Mouse (Mus musculus) thymus, postnatal 36 days (tissue): ENCODE data around the gene Syt9.
"Not testable (repeated sequence)": the region's sequence is repeated elsewhere in the genome, so short reads cannot be mapped to it uniquely, and the experiment has no call there.

ENCODE experiments used
- DNase-seq, 2 experiments: peaks; one replicate each; pipeline ENCODE4 v3.0.0; 2022; ENCODE audit warnings: mixed read lengths in 2 of 2

Gene Syt9

DNA sequence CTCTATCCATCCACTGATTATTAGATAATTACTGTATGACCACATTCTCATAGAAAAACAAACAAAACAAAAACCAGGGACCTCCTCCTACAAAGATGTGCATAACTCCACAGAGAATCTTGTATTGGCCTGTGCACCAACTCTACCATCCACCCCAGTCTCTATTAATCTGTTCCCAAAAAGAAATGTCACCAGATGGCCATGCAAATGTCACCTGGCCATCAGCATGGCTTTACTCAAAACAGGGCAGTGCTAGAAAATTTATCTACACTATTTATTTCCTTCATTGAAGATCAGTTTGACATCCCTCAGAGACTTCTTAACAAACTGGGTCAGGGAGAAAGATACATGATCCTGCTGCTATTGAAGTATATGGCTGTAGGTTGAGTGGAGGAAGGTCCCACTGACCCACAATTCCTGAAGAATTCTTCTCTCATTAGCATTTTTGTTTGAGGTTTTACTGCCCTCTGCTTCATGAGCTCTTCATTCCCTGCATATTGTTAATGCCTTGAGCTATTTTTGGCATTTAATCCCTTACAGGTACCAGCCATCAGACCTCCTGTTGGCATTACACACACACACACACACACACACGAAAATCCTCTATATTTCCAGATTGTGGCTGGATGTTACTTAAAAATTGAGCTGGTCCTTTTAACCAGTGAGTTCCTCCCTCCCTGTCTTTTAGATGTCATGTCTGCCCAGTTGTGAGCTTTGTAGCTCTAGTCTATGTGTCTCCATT is 91.3 kb downstream of the Syt9 start:
- DNase-seq: no peak

DNA sequence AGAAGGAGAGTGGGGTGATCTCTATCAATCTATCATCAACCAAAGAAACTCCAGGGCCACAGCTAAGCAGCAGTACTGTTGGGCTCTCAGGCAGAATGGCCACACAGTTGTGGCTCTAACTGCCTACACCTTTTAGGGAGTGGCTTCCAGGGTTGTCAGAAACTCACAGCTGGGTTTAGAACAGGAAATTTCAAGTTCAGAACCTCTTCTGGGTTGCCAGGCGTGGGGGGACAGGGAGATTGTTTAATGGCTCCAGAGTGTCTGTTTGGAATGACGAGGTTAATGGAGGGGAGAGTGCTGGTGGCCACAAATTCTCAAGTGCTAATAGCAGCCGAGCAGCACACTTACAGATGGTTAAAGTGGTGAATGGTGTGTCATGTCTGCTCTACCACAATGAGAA is 92.4 kb downstream of the Syt9 start:
- DNase-seq: no peak

DNA sequence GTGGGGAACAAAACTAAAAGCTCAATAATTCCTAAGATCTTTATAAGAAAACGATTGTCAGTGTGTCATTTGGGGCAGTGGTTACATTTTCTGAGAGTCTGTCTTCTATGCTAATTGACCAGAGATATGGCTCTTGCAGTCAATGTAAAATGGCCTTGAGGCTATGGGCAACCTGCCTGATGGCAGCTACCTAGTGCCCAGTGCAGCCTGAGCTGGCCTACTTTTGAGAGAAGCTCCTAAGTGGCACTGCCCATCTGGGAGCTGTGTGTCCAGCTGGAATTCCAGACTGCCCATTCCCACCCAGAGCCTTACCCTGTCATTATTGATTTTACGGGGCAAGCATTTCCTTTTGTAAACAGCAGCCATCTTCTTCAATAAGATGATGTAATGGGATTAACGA is 94.6 kb downstream of the Syt9 start:
- DNase-seq: no peak

DNA sequence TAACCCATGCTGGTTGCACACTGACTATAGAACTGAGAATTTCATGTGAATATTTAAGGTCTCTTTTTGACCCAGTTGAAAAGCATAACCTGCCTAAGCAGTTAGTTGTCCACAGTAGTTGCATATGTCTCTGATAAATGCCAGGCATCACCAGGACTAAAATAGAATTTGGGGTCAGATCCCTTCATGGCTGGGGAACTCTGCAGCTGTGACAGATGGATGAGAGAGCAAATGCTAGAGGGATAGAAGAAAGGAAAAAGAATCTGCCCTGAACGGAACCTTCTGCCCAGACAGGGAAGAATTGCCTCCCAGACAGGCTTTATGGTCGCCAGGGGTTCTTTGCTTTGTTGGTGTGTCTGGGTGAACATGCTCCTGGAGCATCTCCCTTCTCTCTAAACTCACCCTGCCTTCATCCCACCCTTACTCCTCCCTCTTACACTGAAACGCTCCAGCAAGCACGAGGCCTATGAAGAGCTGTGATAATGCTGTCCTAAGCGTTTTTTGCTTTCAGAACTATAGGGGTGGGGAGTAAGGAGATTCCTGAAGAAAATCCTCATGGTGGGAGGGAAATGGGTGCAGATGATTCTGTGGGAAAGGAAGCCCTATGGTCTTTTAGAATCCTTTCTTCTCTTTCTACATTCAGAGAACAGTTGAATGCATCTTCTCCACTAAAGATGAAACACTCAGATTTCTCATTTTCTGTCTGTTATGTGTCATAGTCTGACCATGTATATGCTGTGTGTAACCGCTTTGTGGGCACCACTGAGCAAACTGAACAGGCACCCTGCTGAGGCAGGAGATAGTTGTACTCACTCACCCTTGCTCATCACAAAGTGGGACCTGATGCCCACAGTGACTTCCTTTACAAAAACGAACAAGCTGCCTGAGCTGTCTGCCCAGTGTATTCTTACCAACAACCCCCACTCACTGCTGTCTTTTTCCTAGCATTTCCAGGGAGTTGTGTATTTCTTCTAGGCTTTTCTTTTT is 108.7 kb downstream of the Syt9 start:
- no peak for DNase-seq

DNA sequence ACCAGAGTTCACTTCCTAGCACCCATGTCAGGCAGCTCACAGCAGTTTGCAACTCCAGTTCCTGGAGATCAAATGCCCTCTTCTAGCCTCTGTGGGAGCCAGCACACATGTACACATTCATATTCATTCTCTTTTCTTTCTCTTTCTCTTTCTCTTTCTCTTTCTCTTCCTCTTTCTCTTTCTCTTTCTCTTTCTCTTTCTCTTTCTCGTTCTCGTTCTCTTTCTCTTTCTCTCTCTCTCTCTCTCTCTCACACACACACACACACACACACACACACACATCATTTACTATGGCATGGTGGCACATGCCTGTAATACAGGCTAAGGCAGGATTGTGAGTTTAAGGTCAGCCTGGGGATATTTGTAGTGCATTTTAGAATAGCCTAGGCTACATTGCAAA is 115.2 kb downstream of the Syt9 start:
- DNase-seq: not testable (repeated sequence)

DNA sequence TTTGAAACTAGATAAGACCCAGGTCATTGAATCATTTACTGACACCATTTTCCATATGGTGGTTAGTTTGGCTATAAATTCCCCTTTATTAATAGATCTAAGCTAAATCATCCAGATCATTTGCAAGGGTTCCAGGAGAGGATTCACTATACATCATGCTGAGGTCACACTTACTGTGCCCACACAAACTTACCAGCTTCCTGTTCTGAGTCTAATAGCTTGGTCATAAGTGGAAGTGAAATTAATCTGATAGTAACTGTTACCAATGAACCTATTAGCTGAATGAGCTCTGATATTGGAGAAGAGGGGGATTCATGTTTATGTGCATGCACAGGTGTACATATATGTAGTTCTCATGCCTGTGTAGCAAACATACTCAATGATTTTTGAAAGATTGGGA is 124.9 kb downstream of the Syt9 start:
- no peak for DNase-seq

DNA sequence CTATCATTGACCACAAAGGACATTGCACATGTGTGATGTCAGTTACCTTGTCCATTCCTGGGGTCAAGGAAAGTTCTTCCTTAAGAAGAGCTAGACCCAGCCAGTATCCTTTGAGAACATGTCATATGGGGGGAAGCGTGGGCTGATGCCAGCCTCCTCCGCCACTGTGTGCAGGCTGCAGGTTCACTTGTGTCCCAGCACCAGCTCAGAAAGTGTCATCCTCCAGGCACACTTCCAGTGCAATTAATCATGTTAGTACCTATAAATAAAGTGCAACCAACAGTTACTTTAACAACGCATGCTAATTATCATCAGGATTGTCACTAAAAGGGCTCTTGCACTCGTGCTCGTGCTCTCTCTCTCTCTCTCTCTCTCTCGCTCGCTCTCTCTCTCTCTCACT is 126.4 kb downstream of the Syt9 start:
- no peak for DNase-seq

DNA sequence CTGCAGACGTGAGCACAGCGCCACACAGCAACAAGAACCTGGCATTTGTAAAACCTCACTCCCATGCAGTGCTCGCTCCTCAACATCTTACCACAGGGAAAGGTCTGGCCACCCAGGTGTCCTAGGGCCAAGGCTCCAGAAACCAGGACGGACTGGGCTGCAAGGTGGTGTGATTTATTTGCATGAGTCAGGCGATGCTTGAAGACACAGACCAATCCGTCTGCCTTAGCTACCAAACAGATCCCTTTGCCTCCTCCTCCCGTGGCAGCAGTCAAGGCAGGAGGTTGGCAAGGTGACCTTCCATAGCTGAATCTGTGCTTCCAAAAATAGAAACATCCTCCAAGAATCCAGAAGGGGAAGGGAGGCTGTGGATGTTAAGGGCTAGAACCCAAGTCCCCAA is 130.1 kb downstream of the Syt9 start:
- DNase-seq: no peak

DNA sequence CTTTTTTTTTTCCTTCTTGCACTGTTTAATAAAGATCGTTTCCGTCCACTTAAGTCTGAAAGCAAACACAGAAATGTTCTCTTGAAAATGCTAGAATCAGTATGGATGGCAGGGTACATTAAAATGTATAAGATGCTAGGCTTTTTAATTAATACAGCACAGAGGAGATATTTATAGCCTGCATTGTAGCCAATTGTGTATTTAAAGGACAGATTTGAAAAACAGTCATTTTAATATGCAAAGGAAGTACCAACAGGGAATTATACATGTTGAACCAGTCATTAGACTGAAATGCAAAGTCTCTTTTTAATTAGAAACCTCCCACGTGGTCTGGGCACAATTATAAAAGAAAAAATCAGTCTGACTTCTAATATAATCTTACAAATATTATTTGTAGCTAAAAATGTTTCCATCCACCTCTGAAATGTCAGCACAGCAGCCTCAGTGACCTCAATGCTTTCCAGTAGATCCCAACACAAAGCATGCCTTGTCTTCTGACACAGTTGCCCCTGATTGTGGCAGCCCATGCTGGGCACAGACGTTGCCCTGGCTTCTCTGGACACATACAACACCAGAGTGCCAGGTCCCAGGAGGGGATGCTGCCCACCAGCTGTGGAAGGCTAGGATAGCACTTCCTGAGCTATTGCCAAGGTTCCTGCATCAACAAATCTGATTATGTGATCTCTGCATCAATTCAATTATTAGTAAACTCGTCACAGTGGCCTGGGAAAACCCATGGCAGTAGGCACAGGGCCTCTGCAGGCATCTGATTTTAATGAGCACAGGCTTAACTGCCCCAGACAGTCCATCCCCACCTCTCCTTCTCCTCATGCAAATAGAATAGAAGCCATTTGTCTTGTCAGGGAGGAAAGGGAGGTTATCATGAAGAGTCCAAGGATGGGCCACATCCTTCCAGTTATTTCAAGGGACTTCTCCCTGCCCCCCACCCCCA is 134.5 kb downstream of the Syt9 start:
- no peak for DNase-seq

DNA sequence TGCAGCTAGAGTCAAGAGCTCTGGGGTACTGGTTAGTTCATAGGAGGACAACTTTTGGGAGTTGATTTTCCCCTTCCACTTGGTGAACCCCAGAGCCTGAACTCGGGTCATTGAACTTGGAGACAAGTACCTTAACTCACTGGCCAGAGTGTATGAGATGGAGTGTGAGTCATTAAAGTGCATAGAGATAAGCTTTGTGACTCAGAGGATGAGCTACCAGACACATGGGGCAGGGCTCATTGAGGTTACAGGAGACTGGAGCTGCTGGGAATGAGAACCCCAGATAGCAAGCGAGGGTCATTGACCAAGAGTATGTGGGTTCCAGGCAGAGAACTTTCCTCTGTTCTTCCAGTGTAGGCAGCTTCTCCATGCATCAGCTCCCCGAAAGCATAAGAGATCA is 137.4 kb downstream of the Syt9 start:
- DNase-seq: no peak

DNA sequence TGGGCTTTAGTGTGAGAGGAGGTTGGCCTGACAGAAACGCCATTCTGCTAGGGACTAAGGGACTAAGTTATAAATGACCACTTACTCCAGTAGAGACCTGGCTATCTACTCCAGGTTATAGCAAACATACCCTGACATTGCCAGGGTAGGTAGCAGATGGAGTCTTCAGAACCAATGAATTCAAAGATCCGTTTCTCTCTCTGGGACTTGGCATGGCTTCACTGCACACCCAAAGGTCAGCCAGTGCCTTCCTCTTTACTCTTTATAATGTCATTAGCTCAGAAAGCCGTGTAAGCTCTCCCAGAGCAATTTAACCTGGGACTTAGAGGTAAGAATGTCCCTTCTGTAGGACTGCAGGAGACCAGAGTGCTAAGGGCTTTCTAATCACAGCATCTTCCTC is 139.2 kb downstream of the Syt9 start:
- no peak for DNase-seq

DNA sequence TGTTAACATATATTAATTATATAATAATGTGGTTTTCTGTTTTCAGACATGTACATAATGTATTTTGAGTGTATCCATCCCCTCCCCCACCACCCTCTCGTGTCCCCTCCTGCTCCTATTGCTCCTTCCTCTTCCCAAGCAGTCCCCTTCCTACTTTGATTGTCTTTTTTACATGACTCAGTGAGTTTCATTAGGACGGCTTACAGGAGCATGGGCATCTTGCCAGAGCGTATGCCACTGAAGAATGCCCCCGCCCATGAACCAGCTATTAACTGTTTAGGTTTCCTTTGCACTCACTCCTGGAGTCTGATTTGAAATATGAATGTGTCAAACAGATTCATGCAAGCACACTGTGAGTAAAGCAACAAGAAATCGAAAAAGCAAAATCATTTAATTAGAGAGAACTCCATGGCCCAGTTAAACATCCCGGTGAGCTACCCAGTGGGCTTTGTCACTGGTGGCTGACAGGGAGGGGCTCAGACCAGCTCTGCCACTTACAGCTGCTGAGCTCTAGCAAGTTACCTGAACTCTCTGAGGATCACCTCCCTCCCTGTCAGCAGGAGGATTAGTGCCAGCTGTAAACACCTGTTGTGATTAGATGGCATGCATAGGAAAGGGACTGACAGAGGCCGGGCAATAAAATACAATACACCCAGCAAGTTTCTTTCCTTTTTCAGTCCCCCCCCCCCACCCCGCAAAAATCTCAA is 146.3 kb downstream of the Syt9 start:
- DNase-seq: no peak

DNA sequence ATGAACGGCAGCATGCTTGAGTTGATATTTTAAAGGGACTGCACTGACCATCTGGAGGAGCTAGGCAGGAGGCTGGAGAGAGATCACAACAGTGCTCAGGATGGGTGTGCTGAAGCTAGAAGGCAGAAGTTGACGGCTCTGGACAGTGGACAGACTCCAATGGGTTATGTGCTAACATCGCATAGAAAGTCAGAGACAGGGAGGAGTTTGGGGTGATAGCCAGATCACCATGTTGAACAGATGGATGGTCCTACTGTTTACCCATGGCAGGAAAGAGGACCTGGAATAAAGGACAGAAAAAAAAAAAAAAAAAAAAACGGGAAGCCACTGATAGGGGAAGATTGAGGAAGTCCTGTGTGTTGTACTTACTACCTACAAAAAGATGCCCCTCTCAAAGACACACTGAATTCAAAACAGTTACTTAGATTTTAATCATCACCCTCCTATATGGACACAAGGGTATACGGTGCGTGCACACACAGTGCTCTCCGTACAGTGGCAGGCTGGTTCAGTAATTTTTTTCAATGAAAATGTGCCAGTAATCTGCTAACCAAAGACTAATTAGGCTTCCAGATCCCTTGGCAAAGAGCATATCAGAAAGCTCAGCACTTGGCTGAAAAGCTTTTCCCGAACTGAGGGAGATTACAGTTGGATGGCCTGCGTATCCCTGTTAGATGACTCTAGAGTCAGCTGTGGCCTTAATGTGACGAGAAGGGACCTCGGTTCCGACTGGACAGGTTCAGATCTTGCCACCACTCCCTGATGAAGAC is 148.9 kb downstream of the Syt9 start:
- DNase-seq: no peak

DNA sequence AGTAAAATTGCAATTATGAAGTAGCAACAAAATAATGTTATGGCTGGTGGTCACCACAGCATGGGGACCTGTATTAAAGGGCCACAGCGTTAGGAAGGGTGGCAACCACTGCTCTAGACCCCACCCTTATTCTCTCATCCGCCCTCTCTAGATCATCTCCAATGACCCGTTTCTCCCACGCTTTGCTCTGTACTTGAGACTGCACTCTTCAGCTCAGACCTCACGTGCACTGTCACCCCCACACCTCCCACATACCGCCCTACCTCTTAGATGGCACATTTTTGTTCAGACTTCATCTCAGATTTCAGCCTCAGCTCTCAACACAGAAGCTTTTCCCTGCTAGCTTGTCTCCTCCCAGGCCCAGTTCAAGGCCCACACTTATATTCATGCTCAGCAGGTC is 150.9 kb downstream of the Syt9 start:
- DNase-seq: no peak

DNA sequence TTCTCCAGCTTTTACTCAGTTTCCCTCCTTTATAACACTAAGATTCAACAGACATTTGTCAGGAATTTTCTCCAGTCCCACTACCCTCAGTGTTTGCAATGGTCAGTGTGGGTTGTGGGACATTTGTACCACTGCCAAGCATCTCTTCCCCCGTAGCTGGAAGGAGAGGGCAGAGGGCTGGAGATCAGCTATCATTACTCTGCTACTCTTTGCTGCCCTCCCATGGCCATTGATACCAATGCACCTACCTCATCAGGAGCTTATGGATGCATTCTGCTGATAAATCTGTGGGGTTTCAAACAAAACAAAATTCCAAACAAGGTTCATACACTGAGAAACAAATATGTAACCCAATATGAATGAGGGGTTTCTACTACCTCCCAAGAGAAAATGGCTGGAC is 155.8 kb downstream of the Syt9 start:
- no peak for DNase-seq

DNA sequence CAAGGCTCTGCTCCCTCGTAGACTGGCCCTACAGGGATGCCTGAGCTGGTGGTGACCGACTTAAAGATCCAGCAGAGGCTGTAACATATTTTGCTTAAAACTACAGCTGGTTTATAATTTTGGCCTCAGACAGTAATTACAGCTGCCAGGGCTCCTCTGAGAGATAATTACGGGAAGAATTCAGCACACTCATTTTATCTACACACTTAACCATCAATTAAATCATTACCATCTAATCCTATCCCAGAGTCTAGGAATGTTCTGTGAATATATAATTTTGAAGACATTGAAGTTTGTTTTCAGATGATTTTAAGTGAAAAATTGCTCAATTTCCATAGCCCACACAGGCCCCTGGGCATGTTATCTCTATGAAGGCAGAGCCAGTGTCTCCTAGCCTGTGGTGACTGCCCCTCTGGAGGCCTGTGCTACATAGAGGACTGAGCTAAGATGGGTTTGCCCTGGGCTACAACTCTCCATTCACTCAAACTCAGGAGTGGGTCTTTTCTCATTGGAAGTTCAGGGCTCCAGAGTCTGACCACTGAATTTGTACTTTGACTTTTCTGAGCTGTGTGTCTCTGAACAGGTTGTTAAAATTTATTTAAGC is 157.7 kb downstream of the Syt9 start:
- DNase-seq: no peak

DNA sequence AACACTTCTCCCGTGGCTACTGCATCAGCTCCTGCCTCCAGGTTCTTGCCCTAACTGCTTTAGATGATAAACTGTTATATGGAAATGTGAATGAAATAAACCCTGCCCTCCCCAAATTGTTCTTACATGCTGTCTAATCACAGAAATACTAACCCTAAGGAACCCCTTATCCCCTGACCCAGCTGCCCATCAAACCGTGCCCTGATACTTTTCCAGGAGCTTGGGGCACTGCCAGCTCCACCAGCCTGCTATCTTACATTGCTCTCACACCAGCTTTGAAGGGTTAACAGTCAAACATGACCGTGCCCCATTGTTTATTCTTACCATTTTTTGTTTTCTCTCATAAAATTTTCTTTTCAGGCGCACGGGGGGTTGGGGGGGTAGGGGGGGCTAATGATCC is 158.8 kb downstream of the Syt9 start:
- DNase-seq: no peak

DNA sequence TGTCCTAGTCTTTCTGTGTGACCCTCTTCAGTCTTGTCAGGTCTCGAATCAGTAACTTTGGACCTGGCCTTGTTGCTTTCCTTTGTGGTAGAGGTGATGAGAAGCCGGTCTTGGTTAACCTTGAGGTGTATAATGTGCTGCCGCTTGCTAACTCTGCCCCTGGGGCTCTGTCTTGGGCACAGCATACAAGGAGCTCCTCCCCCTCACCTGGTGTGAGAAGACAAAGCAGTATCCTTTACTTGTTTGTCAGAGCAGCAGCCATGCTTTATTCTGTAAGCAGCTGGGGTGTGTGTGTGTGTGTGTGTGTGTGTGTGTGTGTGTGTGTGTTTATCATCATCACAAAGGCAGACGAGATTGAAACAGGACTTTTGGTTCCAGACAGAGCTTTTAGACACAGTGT is 164.8 kb downstream of the Syt9 start:
- DNase-seq: no peak

DNA sequence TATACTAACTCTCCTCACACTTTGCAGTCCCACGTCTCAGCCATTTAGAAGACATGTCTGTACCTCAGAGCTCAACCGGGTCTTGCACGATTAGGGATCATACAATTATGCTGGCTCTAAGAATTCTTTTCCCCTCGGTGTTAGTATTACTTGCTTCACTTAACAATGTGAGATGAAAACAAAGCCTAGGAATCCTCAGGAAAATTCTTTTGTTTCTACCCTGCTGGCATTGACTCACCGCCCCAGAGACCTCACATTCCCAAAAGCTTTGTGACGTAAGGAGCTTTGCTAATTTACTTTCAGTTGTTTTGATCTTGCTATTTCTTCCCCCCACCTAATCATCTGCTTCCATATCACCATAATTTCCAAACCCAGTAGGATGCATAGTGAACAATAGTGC is 166.0 kb downstream of the Syt9 start:
- DNase-seq: no peak

DNA sequence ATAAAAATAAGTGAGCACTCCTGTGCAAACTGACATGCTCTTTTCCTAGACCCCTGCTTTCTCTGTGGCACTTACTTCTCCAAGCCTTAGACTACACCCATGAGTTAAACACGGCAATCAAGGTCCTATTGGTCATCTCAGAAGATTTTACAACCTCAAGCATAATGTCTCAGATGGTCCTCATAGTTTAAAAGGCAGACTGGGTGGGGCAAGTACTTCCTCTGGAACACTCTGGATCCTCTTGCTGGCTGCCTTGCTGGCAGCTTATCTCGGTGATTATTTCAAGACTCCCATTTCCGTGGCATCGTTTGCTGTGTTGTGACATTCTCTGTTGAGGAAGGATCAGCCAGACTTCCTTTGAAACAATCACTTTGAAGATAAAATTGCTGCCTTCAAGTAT is 169.5 kb downstream of the Syt9 start:
- DNase-seq: no peak

DNA sequence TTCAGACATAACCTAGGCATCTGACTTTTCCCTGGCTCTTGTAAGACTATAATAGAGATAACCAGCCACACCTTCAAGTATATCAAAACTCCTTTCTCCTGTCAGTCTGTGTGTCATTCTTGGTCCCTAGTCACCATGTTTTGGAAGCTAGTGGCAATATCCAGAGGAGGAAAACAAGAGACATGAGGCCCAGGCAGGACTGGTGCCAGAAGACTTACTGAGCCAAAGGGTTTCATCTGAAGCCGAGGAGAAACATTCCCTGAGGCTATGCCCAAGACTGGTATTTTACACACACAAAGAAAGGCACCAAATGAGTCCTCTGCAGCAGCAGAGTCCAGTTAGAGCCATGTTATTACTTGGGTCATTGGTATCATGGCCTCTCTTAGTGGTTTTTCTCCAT is 174.5 kb downstream of the Syt9 start:
- no peak for DNase-seq
